Comparison of ENCODE assay signal across 18 mouse cellular contexts in genomic region chr9:69673463-69674105, GRCm38 (mm10).
"Had no signal": no experiment of that assay in that cellular context is flagged by ENCODE, and none has a peak within 500 bp of the region (broad histone marks: within the 10 kb centered on the region; RNA-seq: fewer than 3 reads in every experiment).

No protein-coding gene starts in this region.

- ATAC-seq: liver, postnatal 0 days; lung, postnatal 0 days; midbrain, embryonic 13.5 days had no signal

- H3K4me3 ChIP-seq: liver, embryonic 13.5 days; liver, embryonic 15.5 days; lung, embryonic 15.5 days; megakaryocyte, embryonic 14.5 days; midbrain, embryonic 13.5 days; stomach, embryonic 15.5 days had no signal

- H3K36me3 ChIP-seq: liver, embryonic 13.5 days; liver, embryonic 15.5 days; lung, embryonic 15.5 days; midbrain, embryonic 13.5 days; stomach, embryonic 15.5 days had no signal

- H3K9me3 ChIP-seq: liver, embryonic 13.5 days; liver, embryonic 15.5 days; lung, embryonic 15.5 days; megakaryocyte, embryonic 14.5 days; stomach, embryonic 15.5 days had no signal

- H3K27ac ChIP-seq: liver, embryonic 13.5 days; liver, embryonic 15.5 days; lung, embryonic 15.5 days; macrophage; midbrain, embryonic 13.5 days; stomach, embryonic 15.5 days; stomach, postnatal 0 days had no signal

- H3K4me2 ChIP-seq: liver, embryonic 11.5 days; liver, embryonic 13.5 days; liver, embryonic 15.5 days; lung, embryonic 15.5 days; midbrain, embryonic 13.5 days; stomach, embryonic 15.5 days had no signal

- DNase-seq: liver, embryonic 13.5 days; liver, postnatal 0 days; lung, adult 2 months; lung, postnatal 14 days; lung, postnatal 36 days; right cerebral cortex, postnatal 14 days; thymus, adult 2 months; thymus, postnatal 25 days; thymus, postnatal 4 days had no signal

- H3K9ac ChIP-seq: liver, embryonic 13.5 days; liver, embryonic 15.5 days; liver, postnatal 0 days; lung, embryonic 15.5 days; midbrain, embryonic 13.5 days; stomach, embryonic 15.5 days had no signal

- H3K4me1 ChIP-seq: liver, embryonic 13.5 days; liver, embryonic 15.5 days had no signal
